Mouse (Mus musculus) embryonic fibroblast, embryonic 13.5 days (primary cell): ENCODE results near the gene Pex16. TPM values are rescaled to one million over a fixed set of nuclear protein-coding genes. Genes with fewer than 3 reads are reported as not detected.
"Not testable (repeated sequence)": the region's sequence is repeated elsewhere in the genome, so short reads cannot be mapped to it uniquely, and the experiment has no call there.

ENCODE experiments used
- H3K27ac ChIP-seq: 2 replicates; pipeline ENCODE4 v1.5.1; 2012; ENCODE audit warnings: low read length, control low read depth, inconsistent platforms; ENCODE audit not compliant: insufficient read depth
- H3K4me1 ChIP-seq: 2 replicates; pipeline ENCODE4 v1.6.1; 2011; ENCODE audit warnings: low read length; ENCODE audit not compliant: control insufficient read depth, insufficient read depth
- H3K4me3 ChIP-seq: 2 replicates; pipeline ENCODE4 v1.5.1; 2011; ENCODE audit warnings: mild to moderate bottlenecking, control low read depth, low read length; ENCODE audit not compliant: insufficient read depth
- CTCF ChIP-seq: IDR thresholded peaks from 2 replicates; pipeline ENCODE4 v1.5.1; 2011; ENCODE audit warnings: mild to moderate bottlenecking, control low read depth, low read length, moderate library complexity, borderline replicate concordance; ENCODE audit not compliant: insufficient read depth
- POLR2A ChIP-seq: IDR thresholded peaks from 2 replicates; pipeline ENCODE4 v1.6.1; 2011; ENCODE audit warnings: low read depth, mild to moderate bottlenecking, control low read depth, low read length, moderate library complexity
- polyA plus RNA-seq: library from polyadenylated mRNA; stranded (reverse); fragments of >200 nt; gene quantifications from 2 replicates; pipeline ENCODE4 v1.2.4, GENCODE M21; 2011; ENCODE audit warnings: low read depth; ENCODE audit not compliant: missing spikeins, insufficient read length

Gene Pex16
- polyA plus RNA-seq, 1 experiment = 6.1 TPM

GRCm38 (mm10) chr2:92395535-92395934 lies 21.1 kb downstream of the Pex16 start:
- Histone ChIP-seq H3K4me1 (no peaks in the 10 kb centered on the region), H3K4me3 (no peak overlapping the region), H3K27ac (no peak overlapping the region)
- TF ChIP-seq CTCF = no peak
- TF ChIP-seq POLR2A = no peak

- Histone ChIP-seq H3K27ac (no peak overlapping the region), H3K4me1 (no peaks in the 10 kb centered on the region), H3K4me3 (no peak overlapping the region)
- no peak for TF ChIP-seq POLR2A
- TF ChIP-seq CTCF = no peak
These were observed 23.0 kb downstream of the Pex16 start for GRCm38 (mm10) chr2:92397436-92397835.

- not testable (repeated sequence) for H3K4me1 ChIP-seq
These were observed 25.4 kb downstream of the Pex16 start for GRCm38 (mm10) chr2:92399877-92400276.

GRCm38 (mm10) chr2:92400682-92401081 lies 26.2 kb downstream of the Pex16 start:
- H3K4me1 ChIP-seq = no peaks in the 10 kb centered on the region
- H3K4me3 ChIP-seq = no peak overlapping the region
- no peak for TF ChIP-seq POLR2A
- TF ChIP-seq CTCF = no peak
- no peak overlapping the region for H3K27ac ChIP-seq

More at GRCm38 (mm10) chr2:92399877-92400276, 25.4 kb downstream of the Pex16 start:
- not testable (repeated sequence) for H3K27ac ChIP-seq, H3K4me3 ChIP-seq

- H3K4me3 ChIP-seq = no peak within 1 kb of the TSS
- H3K4me1 ChIP-seq = no peaks in the 10 kb centered on the region
- TF ChIP-seq CTCF = no peak
- TF ChIP-seq POLR2A = no peak
- H3K27ac ChIP-seq = no peak within 1 kb of the TSS
These were observed 26.6 kb downstream of the Pex16 start, which contains the start of gene Mapk8ip1 for GRCm38 (mm10) chr2:92401091-92401561. TSS of gene Mapk8ip1 (minus strand) at chr2:92401263.

- TF ChIP-seq POLR2A (no peak), CTCF (no peak)
- no peak overlapping the region for H3K4me3 ChIP-seq
- H3K27ac ChIP-seq = no peak overlapping the region
- no peaks in the 10 kb centered on the region for H3K4me1 ChIP-seq
These were observed 28.3 kb downstream of the Pex16 start for GRCm38 (mm10) chr2:92402591-92403326.

GRCm38 (mm10) chr2:92403776-92404319 lies 29.4 kb downstream of the Pex16 start:
- Histone ChIP-seq H3K27ac (no peak overlapping the region), H3K4me1 (no peaks in the 10 kb centered on the region), H3K4me3 (no peak overlapping the region)
- no peak for TF ChIP-seq CTCF
- no peak for TF ChIP-seq POLR2A

GRCm38 (mm10) chr2:92404737-92405136 lies 30.3 kb downstream of the Pex16 start:
- no peak overlapping the region for H3K4me3 ChIP-seq
- no peak overlapping the region for H3K27ac ChIP-seq
- H3K4me1 ChIP-seq = no peaks in the 10 kb centered on the region
- TF ChIP-seq CTCF (no peak), POLR2A (no peak)

- Histone ChIP-seq H3K4me3 (no peak overlapping the region), H3K27ac (no peak overlapping the region), H3K4me1 (no peaks in the 10 kb centered on the region)
- TF ChIP-seq POLR2A (no peak), CTCF (no peak)
These were observed 31.2 kb downstream of the Pex16 start for GRCm38 (mm10) chr2:92405687-92406086.

GRCm38 (mm10) chr2:92408309-92409045 lies 34.0 kb downstream of the Pex16 start:
- Histone ChIP-seq H3K4me1 (no peaks in the 10 kb centered on the region), H3K27ac (no peak overlapping the region), H3K4me3 (no peak overlapping the region)
- no peak for TF ChIP-seq POLR2A
- TF ChIP-seq CTCF = no peak
